Mouse (Mus musculus) erythroblast, embryonic 14.5 days (primary cell): Measurements from ENCODE around the gene Anks1b. TPM values are rescaled to one million over a fixed set of nuclear protein-coding genes. Genes with fewer than 3 reads are reported as not detected.

ENCODE experiments used
- H3K27me3 ChIP-seq: 2 replicates; pipeline ENCODE4 v1.6.1; 2012; ENCODE audit warnings: inconsistent platforms; ENCODE audit not compliant: control insufficient read depth
- H3K36me3 ChIP-seq: 2 replicates; pipeline ENCODE4 v1.6.1; 2012; ENCODE audit warnings: mild to moderate bottlenecking, inconsistent platforms; ENCODE audit not compliant: control insufficient read depth
- H3K4me1 ChIP-seq: 2 replicates; pipeline ENCODE4 v1.6.1; 2012; ENCODE audit warnings: inconsistent platforms; ENCODE audit not compliant: control insufficient read depth
- H3K4me3 ChIP-seq: replicated peaks from 2 replicates; pipeline ENCODE3; 2012; ENCODE audit warnings: moderate library complexity, mild to moderate bottlenecking, inconsistent platforms
- H3K9me3 ChIP-seq: 2 replicates; pipeline ENCODE4 v1.6.1; 2012; ENCODE audit warnings: low read length, inconsistent platforms, mixed read lengths; ENCODE audit not compliant: control insufficient read depth
- GATA1 ChIP-seq: IDR thresholded peaks from 2 replicates; pipeline ENCODE4 v1.6.1; 2012; ENCODE audit warnings: low read length, inconsistent platforms, mixed read lengths
- TAL1 ChIP-seq: IDR thresholded peaks from 3 replicates; pipeline ENCODE4 v1.6.1; 2012; ENCODE audit warnings: low read length, inconsistent platforms, mixed read lengths
- polyA plus RNA-seq: library from polyadenylated mRNA; stranded (reverse); fragments of >175 nt; gene quantifications from 2 replicates; pipeline ENCODE4 v1.2.3, GENCODE M21; 2012

Gene Anks1b
- polyA plus RNA-seq, 1 experiment, result not detected

- Histone ChIP-seq H3K9me3 (peaks cover 8% of the 10 kb centered on the region; the same call in 1 of the 2 replicates), H3K4me3 (no peak overlapping the region), H3K36me3 (no peaks in the 10 kb centered on the region), H3K4me1 (no peaks in the 10 kb centered on the region), H3K27me3 (no peaks in the 10 kb centered on the region)
- TF ChIP-seq GATA1 (no peak), TAL1 (no peak)
Observed at GRCm38 (mm10) chr10:90112662-90113061, 239.4 kb downstream of the Anks1b start.

GRCm38 (mm10) chr10:90116867-90117266 is 243.6 kb downstream of the Anks1b start:
- peaks cover 8% of the 10 kb centered on the region; the same call in 1 of the 2 replicates for H3K9me3 ChIP-seq
- no peaks in the 10 kb centered on the region for H3K36me3 ChIP-seq
- H3K27me3 ChIP-seq, result no peaks in the 10 kb centered on the region
- H3K4me1 ChIP-seq, result no peaks in the 10 kb centered on the region
- no peak for TF ChIP-seq GATA1
- TF ChIP-seq TAL1, result no peak
- no peak overlapping the region for H3K4me3 ChIP-seq

- Histone ChIP-seq H3K36me3 (no peaks in the 10 kb centered on the region), H3K27me3 (no peaks in the 10 kb centered on the region), H3K4me3 (no peak overlapping the region), H3K9me3 (peaks cover 5% of the 10 kb centered on the region; the same call in 1 of the 2 replicates), H3K4me1 (no peaks in the 10 kb centered on the region)
- no peak for TF ChIP-seq GATA1
- TF ChIP-seq TAL1, result no peak
Observed at GRCm38 (mm10) chr10:90117836-90118235, 244.5 kb downstream of the Anks1b start.

GRCm38 (mm10) chr10:90137538-90137937 is 264.2 kb downstream of the Anks1b start:
- no peaks in the 10 kb centered on the region for H3K4me1 ChIP-seq
- H3K9me3 ChIP-seq, result peaks cover 24% of the 10 kb centered on the region
- H3K4me3 ChIP-seq, result no peak overlapping the region
- no peak for TF ChIP-seq TAL1
- no peak for TF ChIP-seq GATA1
- no peaks in the 10 kb centered on the region for H3K27me3 ChIP-seq
- no peaks in the 10 kb centered on the region for H3K36me3 ChIP-seq

- Histone ChIP-seq H3K27me3 (no peaks in the 10 kb centered on the region), H3K4me3 (no peak overlapping the region), H3K4me1 (no peaks in the 10 kb centered on the region), H3K9me3 (peaks cover under 1% of the 10 kb centered on the region), H3K36me3 (no peaks in the 10 kb centered on the region)
- no peak for TF ChIP-seq TAL1
- no peak for TF ChIP-seq GATA1
Observed at GRCm38 (mm10) chr10:90140947-90141346, 267.6 kb downstream of the Anks1b start.

- no peaks in the 10 kb centered on the region for H3K36me3 ChIP-seq
- no peak for TF ChIP-seq GATA1
- no peak for TF ChIP-seq TAL1
- H3K4me3 ChIP-seq, result no peak overlapping the region
- no peaks in the 10 kb centered on the region for H3K4me1 ChIP-seq
- H3K9me3 ChIP-seq, result no peaks in the 10 kb centered on the region
- H3K27me3 ChIP-seq, result no peaks in the 10 kb centered on the region
Observed at GRCm38 (mm10) chr10:90144444-90144843, 271.1 kb downstream of the Anks1b start.

GRCm38 (mm10) chr10:90151510-90151909 is 278.2 kb downstream of the Anks1b start:
- Histone ChIP-seq H3K9me3 (no peaks in the 10 kb centered on the region), H3K4me1 (no peaks in the 10 kb centered on the region)
- TF ChIP-seq GATA1, result no peak
- no peak for TF ChIP-seq TAL1

GRCm38 (mm10) chr10:90169941-90170580 is 296.8 kb downstream of the Anks1b start:
- Histone ChIP-seq H3K36me3 (no peaks in the 10 kb centered on the region), H3K9me3 (peaks cover 2% of the 10 kb centered on the region; the same call in 1 of the 2 replicates), H3K4me3 (no peak overlapping the region), H3K4me1 (no peaks in the 10 kb centered on the region), H3K27me3 (no peaks in the 10 kb centered on the region)
- no peak for TF ChIP-seq TAL1
- no peak for TF ChIP-seq GATA1

More at GRCm38 (mm10) chr10:90151510-90151909, 278.2 kb downstream of the Anks1b start:
- Histone ChIP-seq H3K36me3 (no peaks in the 10 kb centered on the region), H3K27me3 (no peaks in the 10 kb centered on the region), H3K4me3 (no peak overlapping the region)

- H3K9me3 ChIP-seq, result peaks cover 7% of the 10 kb centered on the region; the same call in 1 of the 2 replicates
- no peak for TF ChIP-seq GATA1
- TF ChIP-seq TAL1, result no peak
- H3K4me1 ChIP-seq, result no peaks in the 10 kb centered on the region
- no peak overlapping the region for H3K4me3 ChIP-seq
- no peaks in the 10 kb centered on the region for H3K27me3 ChIP-seq
- no peaks in the 10 kb centered on the region for H3K36me3 ChIP-seq
Observed at GRCm38 (mm10) chr10:90190366-90190765, 317.1 kb downstream of the Anks1b start.
